Mouse (Mus musculus) forebrain, embryonic 15.5 days (tissue): ENCODE data around the gene Serpina1a. TPM values are rescaled to one million over a fixed set of nuclear protein-coding genes. Genes with fewer than 3 reads are reported as not detected.
"Not testable (repeated sequence)": the region's sequence is repeated elsewhere in the genome, so short reads cannot be mapped to it uniquely, and the experiment has no call there.

ENCODE experiments used
- ATAC-seq: fragments of 200-750 bp; cut with Nextera tagmentation; replicated peaks from 2 replicates; pipeline ENCODE4 v1.8.0; 2017; ENCODE audit warnings: mild to moderate bottlenecking, moderate TSS enrichment, moderate library complexity
- H3K27ac ChIP-seq: fragments of 300-500 bp; sonication (generic); replicated peaks from 2 replicates; pipeline ENCODE4 v1.5.1; 2015; ENCODE audit warnings: mild to moderate bottlenecking, inconsistent platforms
- H3K27me3 ChIP-seq: fragments of 300-500 bp; sonication (generic); 2 replicates; pipeline ENCODE4 v1.6.1; 2015; ENCODE audit warnings: inconsistent platforms
- H3K36me3 ChIP-seq: fragments of 300-500 bp; sonication (generic); 2 replicates; pipeline ENCODE4 v1.6.1; 2015; ENCODE audit warnings: mild to moderate bottlenecking, inconsistent platforms
- H3K4me1 ChIP-seq: fragments of 300-500 bp; sonication (generic); 2 replicates; pipeline ENCODE4 v1.6.1; 2015; ENCODE audit warnings: inconsistent platforms
- H3K4me2 ChIP-seq: fragments of 300-500 bp; sonication (generic); replicated peaks from 2 replicates; pipeline ENCODE4 v1.6.1; 2015; ENCODE audit warnings: mild to moderate bottlenecking, inconsistent platforms
- H3K4me3 ChIP-seq: fragments of 300-500 bp; sonication (generic); 2 replicates; pipeline ENCODE4 v1.5.1; 2015; ENCODE audit warnings: mild to moderate bottlenecking, inconsistent platforms
- H3K9ac ChIP-seq: fragments of 300-500 bp; sonication (generic); replicated peaks from 2 replicates; pipeline ENCODE4 v1.6.1; 2015; ENCODE audit warnings: mild to moderate bottlenecking, inconsistent platforms
- H3K9me3 ChIP-seq: fragments of 300-500 bp; sonication (generic); 2 replicates; pipeline ENCODE4 v1.6.1; 2016; ENCODE audit warnings: inconsistent platforms
- WGBS: fragments of 180-500 bp; shearing (Covaris S2); methylation state at CpG from one replicate; pipeline ENCODE4 v1.1.7; 2015; ENCODE audit warnings: mixed read lengths; 5-methylcytosine and 5-hydroxymethylcytosine counted together
- polyA plus RNA-seq: library from polyadenylated mRNA; unstranded; fragments of >200 nt; fragmentation: Nextera tagmentation; extraction: Ambion mirVana; gene quantifications from 2 replicates; pipeline ENCODE4 v1.2.1, GENCODE M21; 2015

Gene Serpina1a
- polyA plus RNA-seq = 1.8 TPM in 1 of 2 replicates, not detected in the other

DNA sequence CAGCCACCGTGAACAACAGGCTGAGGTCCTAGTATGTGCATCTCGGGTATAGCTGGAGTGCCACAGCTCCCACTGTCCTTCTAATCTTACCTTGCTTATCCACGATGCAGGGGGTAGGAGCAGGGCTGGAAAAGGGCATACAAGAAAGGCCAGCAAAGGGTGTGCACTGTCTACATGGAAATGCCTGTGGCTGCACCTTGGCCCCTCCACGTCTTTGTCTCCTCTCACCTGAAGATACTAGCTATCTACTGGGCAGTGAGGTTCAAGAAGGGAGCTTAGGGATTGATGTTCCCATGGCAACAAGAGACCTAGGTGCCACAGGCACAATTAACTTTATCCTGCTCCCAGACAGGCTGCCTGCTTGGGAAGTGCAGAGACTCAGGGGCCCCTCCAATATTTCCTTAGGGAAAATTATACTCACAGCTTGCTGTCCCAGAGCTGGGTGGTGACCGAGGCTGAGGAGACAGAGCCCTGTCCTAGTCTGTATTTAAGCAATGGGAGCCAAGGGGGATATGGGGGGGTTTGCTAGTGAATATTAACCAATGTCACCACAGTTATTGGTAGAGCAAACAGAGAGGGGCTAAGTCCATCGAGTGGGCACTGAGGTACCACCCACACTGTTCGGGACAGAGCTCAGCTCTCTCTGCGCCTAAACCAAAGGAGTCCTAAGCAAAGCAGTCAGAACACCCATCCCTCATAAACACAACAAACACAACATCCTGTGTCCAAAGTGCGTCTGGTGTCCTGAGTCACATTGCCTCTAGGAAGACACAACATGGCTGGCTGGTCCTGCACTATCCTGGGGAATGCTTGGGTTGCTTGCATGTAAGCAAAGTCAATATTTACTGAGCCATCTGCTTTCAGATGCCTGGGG lies at the start of gene Serpina1a:
TSS of gene Serpina1a (minus strand) at position 462 of the 874 bp plus-strand sequence.
- not testable (repeated sequence) for H3K27me3 ChIP-seq, ATAC-seq, H3K4me1 ChIP-seq, H3K4me3 ChIP-seq, H3K27ac ChIP-seq, H3K9ac ChIP-seq, H3K9me3 ChIP-seq, H3K4me2 ChIP-seq, H3K36me3 ChIP-seq
- 88% methylated on average over 9 of the region's 9 CpGs for WGBS

DNA sequence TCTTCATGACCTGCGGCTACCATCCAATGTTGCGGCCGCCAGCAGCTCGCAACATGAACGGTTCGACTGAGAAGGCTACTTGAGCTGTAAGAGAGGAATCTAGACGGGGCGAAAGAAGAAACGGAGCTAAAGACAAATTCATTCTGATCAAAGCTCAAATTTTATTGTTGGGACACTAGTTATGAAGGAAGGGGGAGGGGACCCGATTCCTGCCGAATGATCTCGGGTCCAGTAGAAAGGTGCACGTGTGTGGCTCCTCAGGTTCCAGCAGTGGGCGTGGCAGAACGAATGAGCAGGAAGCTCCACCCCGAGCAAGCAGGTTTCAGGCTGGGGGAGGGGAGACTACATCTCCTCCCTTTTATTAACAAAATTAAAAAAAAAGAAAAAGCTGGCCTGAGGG lies 45.8 kb upstream of the Serpina1a start:
- H3K27ac ChIP-seq, H3K9me3 ChIP-seq, ATAC-seq, H3K27me3 ChIP-seq, H3K4me1 ChIP-seq, H3K9ac ChIP-seq, H3K4me2 ChIP-seq, H3K4me3 ChIP-seq, H3K36me3 ChIP-seq: not testable (repeated sequence)
- 95% methylated on average over 13 of the region's 16 CpGs for WGBS

DNA sequence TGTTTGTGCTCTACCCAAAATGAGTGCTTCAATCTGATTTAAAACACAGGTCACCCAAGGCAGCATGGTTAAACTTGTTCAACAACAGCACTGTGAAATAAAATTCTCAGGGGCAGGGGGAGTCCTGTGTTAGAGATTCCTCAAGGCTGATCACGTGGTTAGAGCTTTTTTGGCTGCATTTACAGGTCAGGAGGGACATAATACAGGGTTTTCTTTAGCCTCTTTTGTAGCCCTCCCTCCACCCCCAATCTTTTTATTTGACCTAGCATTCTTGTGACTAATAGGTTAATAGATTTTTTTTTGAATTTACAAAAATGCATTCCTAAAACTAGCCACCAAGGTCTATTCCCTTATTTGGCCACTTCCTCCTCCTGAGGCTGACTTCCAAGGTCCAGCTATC lies 44.4 kb upstream of the Serpina1a start:
- H3K9me3 ChIP-seq, H3K27me3 ChIP-seq, H3K36me3 ChIP-seq, ATAC-seq, H3K4me1 ChIP-seq, H3K4me3 ChIP-seq, H3K9ac ChIP-seq, H3K27ac ChIP-seq, H3K4me2 ChIP-seq: not testable (repeated sequence)
- 40% methylated on average over 1 of the region's 1 CpGs for WGBS

DNA sequence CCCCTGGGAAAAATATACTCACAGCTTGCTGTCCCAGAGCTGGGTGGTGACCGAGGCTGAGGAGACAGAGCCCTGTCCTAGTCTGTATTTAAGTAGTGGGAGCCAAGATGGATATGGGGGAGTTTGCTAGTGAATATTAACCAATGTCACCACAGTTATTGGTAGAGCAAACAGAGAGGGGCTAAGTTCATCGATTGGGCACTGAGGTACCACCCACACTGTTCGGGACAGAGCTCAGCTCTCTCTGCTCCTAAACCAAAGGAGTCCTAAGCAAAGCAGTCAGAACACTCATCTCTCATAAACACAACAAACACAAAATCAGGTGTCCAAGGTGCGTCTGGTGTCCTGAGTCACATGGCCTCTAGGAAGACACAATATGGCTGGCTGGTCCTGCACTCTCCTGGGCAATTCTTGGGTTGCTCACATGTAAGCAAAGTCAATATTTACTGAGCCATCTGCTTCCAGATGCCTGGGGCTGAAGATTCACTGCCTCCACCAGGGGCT lies 41.5 kb upstream of the Serpina1a start, which contains the start of gene Serpina1c:
TSS of gene Serpina1c (minus strand) at position 51 of the 504 bp plus-strand sequence.
- ATAC-seq, H3K9me3 ChIP-seq, H3K36me3 ChIP-seq, H3K27me3 ChIP-seq, H3K4me3 ChIP-seq, H3K4me2 ChIP-seq, H3K9ac ChIP-seq, H3K4me1 ChIP-seq, H3K27ac ChIP-seq: not testable (repeated sequence)
- WGBS = 81% methylated on average over 4 of the region's 4 CpGs

DNA sequence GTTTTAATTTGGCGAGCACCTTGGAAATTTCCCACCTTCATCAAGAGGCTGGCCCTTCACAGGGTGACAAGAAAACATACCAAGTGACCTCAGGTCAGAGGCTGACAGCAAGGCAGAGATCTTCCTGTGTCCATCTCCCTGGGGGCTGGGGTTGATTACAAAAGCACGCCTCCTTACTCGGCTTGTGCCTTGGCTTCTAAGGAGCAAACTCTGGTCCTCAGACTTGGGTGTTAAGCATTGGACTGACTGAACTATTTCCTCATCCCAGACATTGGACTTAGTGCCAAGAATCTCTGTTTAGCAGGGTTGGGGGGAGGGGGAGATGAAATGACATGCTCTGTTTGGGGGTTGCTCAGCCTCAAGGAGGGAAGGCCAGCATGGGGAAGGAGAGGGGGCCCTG lies 38.6 kb upstream of the Serpina1a start:
- not testable (repeated sequence) for H3K4me1 ChIP-seq, H3K27ac ChIP-seq, H3K4me2 ChIP-seq, H3K9ac ChIP-seq, H3K27me3 ChIP-seq, H3K36me3 ChIP-seq, H3K9me3 ChIP-seq, ATAC-seq, H3K4me3 ChIP-seq
- WGBS = 90% methylated on average over 3 of the region's 3 CpGs

DNA sequence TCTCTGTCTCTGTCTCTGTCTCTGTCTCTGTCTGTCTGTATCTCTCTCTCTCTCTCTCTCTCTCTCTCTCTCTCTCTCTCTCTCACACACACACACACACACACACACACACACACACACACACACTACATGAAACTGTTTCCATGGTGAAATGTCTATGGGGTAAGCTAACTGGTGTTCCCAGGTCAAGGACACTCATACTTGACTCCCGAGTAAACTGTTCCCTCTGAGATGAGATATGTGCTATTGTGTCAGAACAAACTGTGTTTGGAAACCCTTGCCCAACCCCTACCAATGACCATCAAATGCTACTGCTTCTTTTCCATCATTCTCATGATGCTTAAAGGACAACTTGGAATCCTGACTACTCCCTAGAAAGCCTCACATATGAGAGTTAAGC lies 3.5 kb upstream of the Serpina1a start:
- 94% methylated on average over 1 of the region's 1 CpGs for WGBS
- not testable (repeated sequence) for H3K4me1 ChIP-seq, H3K27ac ChIP-seq, H3K4me2 ChIP-seq, H3K27me3 ChIP-seq, H3K9ac ChIP-seq, H3K4me3 ChIP-seq, ATAC-seq, H3K9me3 ChIP-seq, H3K36me3 ChIP-seq

DNA sequence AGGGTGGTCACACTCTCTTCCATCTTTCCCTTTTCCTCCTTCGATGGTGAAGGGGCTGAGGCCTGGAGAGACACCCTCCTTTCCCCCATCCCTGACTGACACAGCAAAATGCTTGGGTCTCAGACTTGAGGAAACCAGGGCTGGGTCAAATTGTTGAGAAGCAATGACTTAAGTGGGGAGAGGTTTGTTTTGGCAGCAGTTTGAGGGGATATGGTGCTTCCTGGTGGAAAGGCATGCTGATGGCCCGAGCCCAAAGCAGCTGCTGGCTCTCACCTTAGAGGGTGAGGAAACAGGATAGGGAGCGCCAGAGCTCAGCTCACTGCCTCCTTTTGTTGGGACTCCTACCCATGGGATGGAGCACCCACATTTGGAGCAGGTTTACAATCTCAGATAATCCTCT lies 2.4 kb downstream of the Serpina1a start:
- no peak overlapping the region for H3K4me2 ChIP-seq
- no peak for ATAC-seq
- no peaks in the 10 kb centered on the region for H3K36me3 ChIP-seq
- H3K4me1 ChIP-seq = no peaks in the 10 kb centered on the region
- WGBS = 72% methylated on average over 3 of the region's 3 CpGs
- no peaks in the 10 kb centered on the region for H3K27me3 ChIP-seq
- no peak overlapping the region for H3K27ac ChIP-seq
- no peak overlapping the region for H3K4me3 ChIP-seq
- no peaks in the 10 kb centered on the region for H3K9me3 ChIP-seq
- H3K9ac ChIP-seq = no peak overlapping the region

DNA sequence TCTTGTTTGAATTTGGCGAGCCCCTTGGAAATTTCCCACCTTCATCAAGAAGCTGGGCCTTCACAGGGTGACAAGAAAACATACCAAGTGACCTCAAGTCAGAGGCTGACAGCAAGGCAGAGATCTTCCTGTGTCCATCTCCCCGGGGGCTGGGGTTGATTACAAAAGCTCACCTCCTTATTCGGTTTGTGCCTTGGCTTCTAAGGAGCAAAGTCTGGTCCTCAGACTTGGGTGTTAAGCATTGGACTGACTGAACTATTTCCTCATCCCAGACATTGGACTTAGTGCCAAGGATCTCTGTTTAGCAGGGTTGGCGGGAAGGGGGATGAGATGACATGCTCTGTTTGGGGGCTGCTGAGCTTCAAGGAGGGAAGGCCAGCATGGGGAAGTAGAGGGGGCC lies 2.8 kb downstream of the Serpina1a start:
- not testable (repeated sequence) for H3K36me3 ChIP-seq, H3K4me3 ChIP-seq, H3K4me1 ChIP-seq, H3K27ac ChIP-seq, H3K9me3 ChIP-seq, ATAC-seq, H3K4me2 ChIP-seq, H3K9ac ChIP-seq, H3K27me3 ChIP-seq
- WGBS = 89% methylated on average over 3 of the region's 4 CpGs

DNA sequence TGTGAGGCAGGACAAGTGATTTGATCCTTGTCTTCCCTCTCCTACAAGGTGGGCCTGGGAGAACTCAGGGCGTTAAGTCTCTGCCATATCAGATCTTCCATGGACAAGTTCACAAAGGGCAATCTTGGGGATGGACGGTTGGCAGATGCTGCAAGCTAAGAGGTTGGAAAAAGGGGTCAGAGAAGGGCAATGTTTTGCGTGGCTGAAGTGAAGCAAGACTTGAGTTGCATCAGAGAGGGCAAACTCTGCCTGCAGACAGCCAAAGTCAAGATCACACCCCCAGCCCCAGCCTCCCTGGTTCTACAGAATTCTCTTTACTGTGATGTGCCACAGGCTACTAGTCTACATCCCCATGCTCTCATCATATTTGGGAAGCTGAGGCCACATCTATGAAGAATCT lies 3.8 kb downstream of the Serpina1a start:
- H3K27me3 ChIP-seq, H3K4me1 ChIP-seq, H3K4me3 ChIP-seq, H3K36me3 ChIP-seq, H3K4me2 ChIP-seq, H3K9ac ChIP-seq, H3K27ac ChIP-seq, ATAC-seq, H3K9me3 ChIP-seq: not testable (repeated sequence)
- WGBS = 67% methylated on average over 3 of the region's 3 CpGs

DNA sequence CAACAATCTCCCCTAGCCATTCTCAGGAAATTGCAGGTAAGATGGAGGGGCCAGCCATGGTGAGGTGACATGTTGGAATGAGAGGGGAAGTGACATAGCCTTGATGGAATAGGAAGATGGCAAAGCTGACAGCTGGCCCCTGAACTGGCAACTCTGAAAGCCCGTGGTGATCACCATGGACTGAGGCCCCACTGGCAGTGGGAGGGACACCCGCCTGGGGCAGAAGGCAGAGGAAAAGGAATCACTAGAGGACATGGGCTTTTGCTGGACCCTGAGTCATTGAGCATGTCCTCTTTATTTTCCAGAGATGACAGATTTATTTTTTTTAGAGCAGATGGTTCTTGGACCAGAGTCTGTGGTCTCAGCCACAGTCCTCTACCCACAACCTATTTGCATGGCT lies 10.3 kb downstream of the Serpina1a start:
- not testable (repeated sequence) for H3K27me3 ChIP-seq, H3K4me1 ChIP-seq, H3K4me3 ChIP-seq, H3K9me3 ChIP-seq, H3K36me3 ChIP-seq, H3K4me2 ChIP-seq, ATAC-seq, H3K27ac ChIP-seq, H3K9ac ChIP-seq
- 93% methylated on average over 2 of the region's 2 CpGs for WGBS

DNA sequence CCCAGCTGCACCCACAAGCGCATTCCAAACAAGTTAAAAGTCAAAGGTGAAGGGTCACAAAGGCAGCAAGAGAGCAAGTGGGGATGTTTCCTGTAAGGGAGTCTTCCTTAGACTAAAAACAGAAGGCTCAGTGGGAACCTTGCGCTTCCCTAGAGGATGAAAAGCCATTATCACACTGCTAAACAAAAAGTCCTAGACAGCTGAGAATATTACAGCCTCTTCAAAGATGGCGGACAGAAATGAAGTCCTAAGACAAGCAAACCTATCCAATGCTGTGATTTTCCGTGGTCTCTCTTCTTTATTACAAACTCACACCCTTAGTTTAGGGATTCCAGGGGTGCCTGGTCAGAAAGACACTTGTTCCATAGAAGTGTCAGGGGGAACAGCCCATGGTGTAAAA lies 33.1 kb downstream of the Serpina1a start, which contains the start of gene Serpina1b:
TSS of gene Serpina1b (minus strand) at position 101 of the 400 bp plus-strand sequence.
- H3K4me2 ChIP-seq, H3K36me3 ChIP-seq, H3K4me3 ChIP-seq, ATAC-seq, H3K9me3 ChIP-seq, H3K27me3 ChIP-seq, H3K9ac ChIP-seq, H3K4me1 ChIP-seq, H3K27ac ChIP-seq: not testable (repeated sequence)
- 85% methylated on average over 4 of the region's 4 CpGs for WGBS

DNA sequence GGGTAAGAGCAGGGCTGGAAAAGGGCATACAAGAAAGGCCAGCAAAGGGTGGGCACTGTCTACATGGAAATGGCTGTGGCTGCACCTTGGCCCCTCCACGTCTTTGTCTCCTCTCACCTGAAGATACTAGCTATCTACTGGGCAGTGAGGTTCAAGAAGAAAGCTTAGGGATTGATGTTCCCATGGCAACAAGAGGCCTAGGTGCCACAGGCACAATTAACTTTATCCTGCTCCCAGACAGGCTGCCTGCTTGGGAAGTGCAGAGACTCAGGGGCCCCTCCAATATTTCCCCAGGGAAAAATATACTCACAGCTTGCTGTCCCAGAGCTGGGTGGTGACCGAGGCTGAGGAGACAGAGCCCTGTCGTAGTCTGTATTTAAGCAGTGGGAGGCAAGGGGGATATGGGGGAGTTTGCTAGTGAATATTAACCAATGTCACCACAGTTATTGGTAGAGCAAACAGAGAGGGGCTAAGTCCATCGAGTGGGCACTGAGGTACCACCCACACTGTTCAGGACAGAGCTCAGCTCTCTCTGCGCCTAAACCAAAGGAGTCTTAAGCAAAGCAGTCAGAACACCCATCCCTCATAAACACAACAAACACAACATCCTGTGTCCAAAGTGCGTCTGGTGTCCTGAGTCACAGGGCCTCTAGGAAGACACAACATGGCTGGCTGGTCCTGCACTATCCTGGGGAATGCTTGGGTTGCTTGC lies 35.5 kb downstream of the Serpina1a start:
- not testable (repeated sequence) for ATAC-seq, H3K4me3 ChIP-seq, H3K9me3 ChIP-seq, H3K36me3 ChIP-seq, H3K9ac ChIP-seq, H3K4me1 ChIP-seq, H3K27me3 ChIP-seq, H3K4me2 ChIP-seq, H3K27ac ChIP-seq
- WGBS = 87% methylated on average over 6 of the region's 6 CpGs
